In the genomic region with DNA sequence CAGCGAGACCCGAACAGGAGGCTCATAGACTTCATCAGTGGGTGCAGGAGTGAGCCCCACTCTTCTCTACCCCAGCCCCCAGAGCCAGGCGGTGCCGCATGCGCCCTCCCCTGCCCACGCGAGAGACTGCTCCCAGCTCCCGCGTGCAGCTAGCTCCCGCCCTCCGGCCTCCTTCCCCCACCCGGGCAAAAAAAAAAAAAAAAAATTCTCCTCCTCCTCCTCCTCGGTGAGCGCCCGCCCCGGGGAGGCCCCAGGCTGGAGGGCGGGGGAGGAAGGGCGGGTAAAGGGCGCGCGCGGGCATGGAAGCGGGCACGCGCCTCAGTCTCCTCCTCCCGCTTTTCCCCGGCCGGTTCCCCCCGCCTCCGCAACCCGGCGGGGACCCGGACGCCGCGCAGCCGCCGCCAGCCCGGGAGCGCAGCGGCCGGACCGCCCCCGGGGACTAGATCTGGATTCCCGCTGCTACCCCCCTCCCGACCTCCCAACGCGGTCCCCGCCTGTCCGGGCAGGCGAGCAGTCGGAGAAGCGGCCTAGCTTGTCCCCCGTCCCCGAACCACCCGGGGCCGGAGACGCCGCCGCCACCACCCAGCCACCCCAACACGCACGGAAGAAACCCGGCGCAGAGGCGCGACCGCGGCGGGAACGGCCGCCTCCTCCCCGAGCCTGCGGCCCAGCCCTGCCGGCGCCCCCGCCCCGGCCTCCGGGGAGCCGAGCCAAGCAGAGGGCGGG, we compare ENCODE assay signal across 8 mouse cellular contexts. TPM values are rescaled to one million over a fixed set of nuclear protein-coding genes. Genes with fewer than 3 reads are reported as not detected.
A peak's percentile ranks its signal among the peaks of the same experiment; 100 is the strongest.
DNase-seq lines count a peak whose midpoint lies in the region; ATAC-seq lines count a peak whose summit lies in the region.

No protein-coding gene starts in this region.

- DNase-seq in adrenal gland, adult 8-10 months = peak; percentile 87
- DNase-seq in embryo, embryonic 11.5 days (ENCODE audit: low read depth, low spot score) = peak; percentile 83
- peak; percentile 82 to 89 for DNase-seq in gastrocnemius, postnatal 4 days (ENCODE audit: low spot score in 2 of 2)
- DNase-seq in limb, embryonic 11.5 days (ENCODE audit: low spot score) = peak; percentile 89
- peak; percentile 85 for DNase-seq in skeletal muscle tissue, adult 2 months (ENCODE audit: low read depth, low spot score)
- DNase-seq in yolk sac, embryonic 10.5 days (ENCODE audit: low spot score) = peak; percentile 92

- H3K36me3 ChIP-seq in intestine, embryonic 16.5 days (ENCODE audit: control insufficient read depth, insufficient read depth, low read length) = peaks cover 16% of the 10 kb centered on the region
- H3K36me3 ChIP-seq in limb, embryonic 11.5 days (ENCODE audit: control insufficient read depth, insufficient read depth, low read length) = peaks cover 15% of the 10 kb centered on the region
- H3K36me3 ChIP-seq in midbrain, embryonic 12.5 days = peaks cover 38% of the 10 kb centered on the region

- peak overlapping the region; percentile 100 for H3K9ac ChIP-seq in intestine, embryonic 16.5 days (ENCODE audit: low read depth, low read length)
- peak overlapping the region; percentile 99 for H3K9ac ChIP-seq in limb, embryonic 11.5 days (ENCODE audit: low read length)
- peak overlapping the region; percentile 100 for H3K9ac ChIP-seq in midbrain, embryonic 12.5 days (replicated peaks)

- peak overlapping the region; percentile 99 for H3K4me3 ChIP-seq in intestine, embryonic 16.5 days (ENCODE audit: low read length)
- H3K4me3 ChIP-seq in limb, embryonic 11.5 days (ENCODE audit: low read depth, low read length) = peak overlapping the region; percentile 95
- H3K4me3 ChIP-seq in midbrain, embryonic 12.5 days = peak overlapping the region; percentile 100

- WGBS in intestine, embryonic 16.5 days = under 1% methylated on average over 57 of the region's 80 CpGs
- under 1% methylated on average over 62 of the region's 80 CpGs for WGBS in limb, embryonic 11.5 days
- under 1% methylated on average over 63 of the region's 80 CpGs for WGBS in midbrain, embryonic 12.5 days

- no peaks in the 10 kb centered on the region for H3K9me3 ChIP-seq in intestine, embryonic 16.5 days (ENCODE audit: control insufficient read depth, low read length)
- no peaks in the 10 kb centered on the region for H3K9me3 ChIP-seq in limb, embryonic 11.5 days (ENCODE audit: control insufficient read depth, low read length)
- H3K9me3 ChIP-seq in midbrain, embryonic 12.5 days = no peaks in the 10 kb centered on the region

- H3K4me1 ChIP-seq in intestine, embryonic 16.5 days (ENCODE audit: control insufficient read depth, insufficient read depth, low read length) = peaks cover 15% of the 10 kb centered on the region
- H3K4me1 ChIP-seq in limb, embryonic 11.5 days (ENCODE audit: control insufficient read depth, insufficient read depth, low read length) = peaks cover 11% of the 10 kb centered on the region
- H3K4me1 ChIP-seq in midbrain, embryonic 12.5 days = peaks cover 21% of the 10 kb centered on the region

- peak overlapping the region; percentile 99 for H3K27ac ChIP-seq in intestine, embryonic 16.5 days (ENCODE audit: low read length)
- peak overlapping the region; percentile 99 for H3K27ac ChIP-seq in limb, embryonic 11.5 days (replicated peaks; ENCODE audit: low read depth, low read length)
- peak overlapping the region; percentile 100 for H3K27ac ChIP-seq in midbrain, embryonic 12.5 days (replicated peaks)

- peak overlapping the region; percentile 93 for H3K4me2 ChIP-seq in intestine, embryonic 16.5 days (ENCODE audit: low read depth, low read length)
- peak overlapping the region; percentile 91 for H3K4me2 ChIP-seq in limb, embryonic 11.5 days (ENCODE audit: low read depth, severe bottlenecking)
- H3K4me2 ChIP-seq in midbrain, embryonic 12.5 days (replicated peaks) = peak overlapping the region; percentile 85

- peak; percentile 43 for ATAC-seq in intestine, embryonic 16.5 days
- peak; percentile 60; the same call in 1 of the 2 replicates for ATAC-seq in limb, embryonic 11.5 days (ENCODE audit: insufficient number of reproducible peaks, low FRiP score, low TSS enrichment, low read depth)
- peak; percentile 48 for ATAC-seq in midbrain, embryonic 12.5 days (ENCODE audit: low FRiP score, low read depth)

- no peaks in the 10 kb centered on the region for H3K27me3 ChIP-seq in intestine, embryonic 16.5 days (replicated peaks; ENCODE audit: control insufficient read depth, insufficient read depth, low read length)
- no peaks in the 10 kb centered on the region for H3K27me3 ChIP-seq in limb, embryonic 11.5 days (ENCODE audit: control insufficient read depth, insufficient read depth, low read length)
- H3K27me3 ChIP-seq in midbrain, embryonic 12.5 days = no peaks in the 10 kb centered on the region

RNA-seq across cellular contexts. Expression of a gene that starts 2.8 kb away (rescaled TPM):
- total RNA-seq in adrenal gland, adult 8-10 months (2022) = 100 to 1,000 TPM in 1 of 4 experiments, 10 to 100 TPM in 3; 87.3 to 115 (median 94.5) TPM
- 10 to 100 TPM; 85.8 to 98.3 TPM for total RNA-seq in gastrocnemius, postnatal 4 days (2021)
- 65.5 and 66.0 TPM in 2 replicates for polyA plus RNA-seq in intestine, embryonic 16.5 days (2015; fragmentation: Nextera tagmentation; extraction: Ambion mirVana)
- 87.0 and 91.4 TPM in 2 replicates for polyA plus RNA-seq in limb, embryonic 11.5 days (2014; fragmentation: Nextera tagmentation; extraction: Ambion mirVana)
- polyA plus RNA-seq in midbrain, embryonic 12.5 days (2016; fragmentation: Nextera tagmentation; extraction: Ambion mirVana) = 102 and 121 TPM in 2 replicates

RNA-seq across cellular contexts. Expression of a gene that starts 20.3 kb away (rescaled TPM):
- total RNA-seq in adrenal gland, adult 8-10 months (2022) = 10 to 100 TPM; 51.0 to 53.8 (median 52.3) TPM
- total RNA-seq in gastrocnemius, postnatal 4 days (2021) = 10 to 100 TPM; 40.3 to 40.9 TPM
- polyA plus RNA-seq in intestine, embryonic 16.5 days (2015; fragmentation: Nextera tagmentation; extraction: Ambion mirVana) = 8.8 and 9.0 TPM in 2 replicates
- 20.0 and 22.1 TPM in 2 replicates for polyA plus RNA-seq in limb, embryonic 11.5 days (2014; fragmentation: Nextera tagmentation; extraction: Ambion mirVana)
- 24.7 and 26.6 TPM in 2 replicates for polyA plus RNA-seq in midbrain, embryonic 12.5 days (2016; fragmentation: Nextera tagmentation; extraction: Ambion mirVana)

RNA-seq across cellular contexts. Expression of a gene that starts 32.0 kb away (rescaled TPM):
- total RNA-seq in adrenal gland, adult 8-10 months (2022) = 10 to 100 TPM; 59.6 to 67.4 (median 63.3) TPM
- 10 to 100 TPM; 25.9 to 26.3 TPM for total RNA-seq in gastrocnemius, postnatal 4 days (2021)
- 52.0 and 54.3 TPM in 2 replicates for polyA plus RNA-seq in intestine, embryonic 16.5 days (2015; fragmentation: Nextera tagmentation; extraction: Ambion mirVana)
- polyA plus RNA-seq in limb, embryonic 11.5 days (2014; fragmentation: Nextera tagmentation; extraction: Ambion mirVana) = 46.7 and 51.5 TPM in 2 replicates
- 65.5 and 69.4 TPM in 2 replicates for polyA plus RNA-seq in midbrain, embryonic 12.5 days (2016; fragmentation: Nextera tagmentation; extraction: Ambion mirVana)

RNA-seq across cellular contexts. Expression of a gene that starts 48.2 kb away (rescaled TPM):
- total RNA-seq in adrenal gland, adult 8-10 months (2022) = 1 to 10 TPM in 2 of 4 experiments, under 1 TPM in 2; 0.20 to 1.2 (median 0.78) TPM
- 10 to 100 TPM; 25.7 to 31.1 TPM for total RNA-seq in gastrocnemius, postnatal 4 days (2021)
- polyA plus RNA-seq in intestine, embryonic 16.5 days (2015; fragmentation: Nextera tagmentation; extraction: Ambion mirVana) = 0.05 TPM in 2 replicates
- 0.13 and 0.33 TPM in 2 replicates for polyA plus RNA-seq in limb, embryonic 11.5 days (2014; fragmentation: Nextera tagmentation; extraction: Ambion mirVana)
- not detected in 2 replicates for polyA plus RNA-seq in midbrain, embryonic 12.5 days (2016; fragmentation: Nextera tagmentation; extraction: Ambion mirVana)

RNA-seq across cellular contexts. Expression of a gene that starts 49.3 kb away (rescaled TPM):
- total RNA-seq in adrenal gland, adult 8-10 months (2022) = under 1 TPM; 0.06 to 0.70 (median 0.31) TPM
- total RNA-seq in gastrocnemius, postnatal 4 days (2021) = 1 to 10 TPM; 2.5 to 7.2 TPM
- polyA plus RNA-seq in intestine, embryonic 16.5 days (2015; fragmentation: Nextera tagmentation; extraction: Ambion mirVana) = 11.2 and 19.3 TPM in 2 replicates
- 20.4 and 24.6 TPM in 2 replicates for polyA plus RNA-seq in limb, embryonic 11.5 days (2014; fragmentation: Nextera tagmentation; extraction: Ambion mirVana)
- polyA plus RNA-seq in midbrain, embryonic 12.5 days (2016; fragmentation: Nextera tagmentation; extraction: Ambion mirVana) = 26.7 and 30.4 TPM in 2 replicates

Comparison
In these comparisons a context has a peak if more than half of its experiments do, and no peak if none do; other contexts are left out.
1. Peak in every context shown above with its lines: DNase-seq, ATAC-seq, H3K4me3 ChIP-seq and H3K27ac ChIP-seq.